Mouse (Mus musculus): ENCODE results near the gene Lrrc51. TPM values are rescaled to one million over a fixed set of nuclear protein-coding genes. Genes with fewer than 3 reads are reported as not detected.
A peak's percentile ranks its signal among the peaks of the same experiment; 100 is the strongest.

The Lrrc51 gene
- total RNA-seq, 2 experiments from 2014 or later, result 3.8 TPM; not detected in 1

DNA sequence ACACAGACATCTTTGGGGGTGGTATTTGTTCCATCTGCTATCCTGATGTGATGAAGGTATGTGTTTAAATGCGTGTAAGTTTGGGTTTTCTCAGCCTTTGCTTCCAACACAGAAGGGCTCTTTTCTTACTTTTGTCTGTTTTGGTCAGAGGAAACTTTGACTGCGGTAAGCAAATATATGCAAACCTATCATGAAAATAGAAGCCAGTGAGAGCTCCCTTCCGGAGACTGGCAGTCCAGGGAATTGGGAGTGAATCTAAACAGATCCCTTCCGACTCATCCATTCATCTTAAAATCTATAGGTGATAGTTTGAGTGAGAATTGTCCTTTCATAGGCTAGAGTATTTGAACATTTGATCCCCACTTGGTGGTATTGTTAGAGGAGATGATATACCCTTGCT is 45.2 kb downstream of the Lrrc51 start:
- no peak for ATAC-seq (replicated peaks; ENCODE audit: poor library complexity)

DNA sequence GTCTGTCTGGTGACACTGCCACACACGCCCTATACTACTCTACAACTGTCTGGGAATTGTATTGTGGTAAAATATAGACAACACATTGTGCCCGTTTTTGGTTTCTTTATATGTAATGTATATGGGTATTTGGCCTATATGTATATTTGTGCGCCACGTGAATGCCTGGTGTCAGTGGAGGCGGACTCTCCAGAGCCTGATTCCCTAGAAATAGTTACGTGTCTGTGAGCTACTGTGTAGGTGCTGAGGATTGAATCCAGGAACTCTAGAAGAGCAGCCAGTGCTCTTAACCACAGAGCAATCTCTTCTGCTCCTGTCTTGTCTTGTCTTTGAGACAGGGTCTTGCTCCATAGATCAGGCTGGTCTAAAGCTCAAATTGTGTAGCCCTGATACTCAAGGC is 47.4 kb downstream of the Lrrc51 start:
- ATAC-seq (replicated peaks; ENCODE audit: poor library complexity), result no peak

DNA sequence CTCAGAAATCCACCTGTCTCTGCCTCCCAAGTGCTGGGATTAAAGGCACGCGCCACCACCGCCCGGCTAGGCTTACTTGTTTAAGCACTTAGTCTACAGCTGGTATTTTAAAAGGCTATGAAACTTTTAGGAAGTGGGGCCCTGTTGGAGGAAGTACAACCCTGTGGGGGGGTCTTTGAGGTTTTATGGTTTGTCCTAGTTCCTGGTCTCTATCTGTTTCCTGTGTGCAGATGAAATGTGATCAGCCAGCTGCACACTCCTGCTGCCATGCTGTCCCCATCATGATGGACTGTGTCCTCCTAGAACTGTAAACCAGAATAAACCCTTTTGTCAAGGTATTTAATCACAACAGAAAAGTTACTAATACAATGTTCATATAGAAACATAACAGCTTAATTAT is 49.5 kb downstream of the Lrrc51 start:
- peak; percentile 50; the same call in 1 of the 2 replicates for ATAC-seq (replicated peaks; ENCODE audit: poor library complexity)

- ATAC-seq (replicated peaks; ENCODE audit: poor library complexity), result no peak
Observed at GRCm38 (mm10) chr7:101882413-101883154, 51.1 kb downstream of the Lrrc51 start.

DNA sequence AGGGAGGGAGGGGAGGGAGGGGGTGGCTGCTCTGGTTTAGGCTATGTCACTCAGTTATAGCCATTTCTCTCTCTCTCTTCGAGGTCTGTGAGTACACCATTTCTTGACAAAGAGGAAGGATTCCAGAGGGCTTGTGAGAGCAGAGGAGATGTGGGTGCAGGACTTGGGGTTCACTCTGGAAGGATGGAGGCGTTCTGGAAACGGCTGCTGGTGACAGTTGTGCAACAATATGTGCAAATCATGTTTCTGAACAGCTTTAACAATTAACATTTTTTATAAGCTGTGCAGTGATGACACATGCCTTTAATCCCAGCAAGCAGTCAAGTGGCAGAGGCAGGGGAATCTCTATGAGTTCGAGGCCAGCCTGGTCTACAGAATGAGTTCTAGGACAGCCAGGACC is 52.8 kb downstream of the Lrrc51 start:
- peak; percentile 26; the same call in 1 of the 2 replicates for ATAC-seq (replicated peaks; ENCODE audit: poor library complexity)

- no peak for ATAC-seq (replicated peaks; ENCODE audit: poor library complexity)
Observed at GRCm38 (mm10) chr7:101875978-101876377, 57.7 kb downstream of the Lrrc51 start.

- peak; percentile 57 for ATAC-seq (replicated peaks; ENCODE audit: poor library complexity)
Observed at GRCm38 (mm10) chr7:101871296-101871695, 62.4 kb downstream of the Lrrc51 start.

DNA sequence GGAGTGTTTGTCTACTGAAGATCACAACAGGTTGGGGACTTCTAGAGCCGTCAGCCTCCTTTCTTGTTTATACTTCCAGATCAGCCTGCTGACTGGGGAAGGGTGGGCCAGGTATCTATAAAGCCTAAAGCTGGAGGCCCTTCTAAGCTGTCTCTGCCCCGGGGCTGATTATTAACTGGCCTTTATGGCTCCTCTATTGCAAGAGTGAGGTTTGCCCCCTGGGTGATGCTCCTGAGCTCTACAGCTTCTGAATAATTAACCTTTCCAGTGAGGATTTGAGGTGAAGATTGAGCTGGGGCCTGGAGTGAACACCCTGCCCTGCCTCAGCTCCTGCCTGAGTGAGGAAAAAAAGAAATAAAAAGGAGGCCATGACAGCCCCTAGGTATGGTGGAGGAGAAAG is 63.1 kb downstream of the Lrrc51 start, which contains the start of gene Folr1:
Gene Folr1, minus strand, starts transcription at position 160 of the 400 bp plus-strand sequence.
- no peak for ATAC-seq (replicated peaks; ENCODE audit: poor library complexity)

GRCm38 (mm10) chr7:101869163-101869500 is 64.6 kb downstream of the Lrrc51 start:
- ATAC-seq (replicated peaks; ENCODE audit: poor library complexity), result no peak

- ATAC-seq (replicated peaks; ENCODE audit: poor library complexity), result peak; percentile 69
Observed at GRCm38 (mm10) chr7:101868241-101869162, 65.2 kb downstream of the Lrrc51 start.

DNA sequence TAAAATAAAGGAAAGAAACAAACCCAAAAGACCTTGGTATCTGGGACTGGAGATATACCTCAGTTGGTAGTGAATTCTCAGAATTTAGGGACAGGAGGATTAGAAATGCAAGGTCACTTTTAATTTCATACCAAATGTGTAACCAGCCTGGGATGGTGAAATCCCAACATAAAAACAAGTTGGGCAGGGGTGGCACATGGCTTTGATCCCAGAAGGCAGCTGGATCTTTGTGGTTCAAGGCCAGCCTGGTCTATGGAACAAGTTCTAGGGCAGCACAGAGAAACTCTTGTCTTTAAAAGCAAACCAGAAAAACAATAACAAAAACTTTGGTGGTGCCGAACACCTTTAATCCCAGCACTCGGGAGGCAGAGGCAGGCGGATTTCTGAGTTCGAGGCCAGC is 66.2 kb downstream of the Lrrc51 start:
- no peak for ATAC-seq (replicated peaks; ENCODE audit: poor library complexity)

- no peak for ATAC-seq (replicated peaks; ENCODE audit: poor library complexity)
Observed at GRCm38 (mm10) chr7:101866491-101867265, 67.0 kb downstream of the Lrrc51 start.

DNA sequence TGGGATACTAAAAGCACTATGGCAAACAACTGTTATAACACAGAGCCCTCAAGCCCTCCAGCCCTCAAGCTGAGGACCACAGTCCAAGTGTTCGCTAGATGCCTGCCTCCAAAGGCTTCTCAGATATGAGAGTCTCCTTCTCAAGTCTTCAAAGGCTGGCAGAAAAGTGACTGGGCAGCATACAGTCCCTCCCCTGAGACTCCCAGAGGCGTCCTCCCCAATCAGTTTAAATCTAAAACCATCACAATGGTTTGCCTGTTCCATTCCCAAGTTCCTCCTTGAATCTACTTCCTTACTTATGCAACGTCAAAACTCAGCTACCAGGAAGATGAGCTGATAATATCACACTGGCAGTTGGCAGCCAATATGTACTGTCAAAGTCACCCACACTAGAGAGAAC is 70.3 kb downstream of the Lrrc51 start, which contains the start of gene Anapc15:
Gene Anapc15, plus strand, starts transcription at position 301 of the 400 bp plus-strand sequence.
- ATAC-seq (replicated peaks; ENCODE audit: poor library complexity), result no peak

Other genes with a start within 250 kb of the Lrrc51 start
- gene Phox2a, start 115.6 kb downstream of the Lrrc51 start, total RNA-seq (2015), result not detected in 2 replicates
- not detected in 2 replicates for gene Phox2a, start 115.6 kb downstream of the Lrrc51 start, total RNA-seq (2017)
- gene Inppl1, start 95.7 kb downstream of the Lrrc51 start, total RNA-seq (2015), result 1.2 and 4.0 TPM in 2 replicates
- 1.6 and 4.6 TPM in 2 replicates for gene Inppl1, start 95.7 kb downstream of the Lrrc51 start, total RNA-seq (2017)
- gene Folr2, start 76.7 kb downstream of the Lrrc51 start, total RNA-seq (2015), result not detected in 2 replicates
- gene Folr2, start 76.7 kb downstream of the Lrrc51 start, total RNA-seq (2017), result not detected in 2 replicates
- gene Anapc15, start 70.2 kb downstream of the Lrrc51 start, total RNA-seq (2015), result 56.2 and 70.6 TPM in 2 replicates
- gene Anapc15, start 70.2 kb downstream of the Lrrc51 start, total RNA-seq (2017), result 98.6 and 132 TPM in 2 replicates
- gene Folr1, start 63.1 kb downstream of the Lrrc51 start, total RNA-seq (2015), result 0.74 and 1.9 TPM in 2 replicates
- 0.37 TPM in 1 of 2 replicates, not detected in the other for gene Folr1, start 63.1 kb downstream of the Lrrc51 start, total RNA-seq (2017)
- 74.7 and 91.8 TPM in 2 replicates for gene Lamtor1, start 28.0 kb downstream of the Lrrc51 start, total RNA-seq (2015)
- 75.0 and 75.7 TPM in 2 replicates for gene Lamtor1, start 28.0 kb downstream of the Lrrc51 start, total RNA-seq (2017)
- gene Tomt, start 27.5 kb downstream of the Lrrc51 start, total RNA-seq (2015), result 0.10 TPM in 1 of 2 replicates, not detected in the other
- gene Tomt, start 27.5 kb downstream of the Lrrc51 start, total RNA-seq (2017), result 0.07 TPM in 1 of 2 replicates, not detected in the other
- gene Numa1, start 216 bp upstream of the Lrrc51 start, total RNA-seq (2015), result 83.1 and 93.8 TPM in 2 replicates
- 156 and 190 TPM in 2 replicates for gene Numa1, start 216 bp upstream of the Lrrc51 start, total RNA-seq (2017)
- gene Il18bp, start 84.8 kb upstream of the Lrrc51 start, total RNA-seq (2015), result 3.1 and 7.6 TPM in 2 replicates
- gene Il18bp, start 84.8 kb upstream of the Lrrc51 start, total RNA-seq (2017), result 2.1 and 2.5 TPM in 2 replicates
- gene Rnf121, start 131.6 kb upstream of the Lrrc51 start, total RNA-seq (2015), result 11.3 and 12.2 TPM in 2 replicates
- 7.1 and 12.7 TPM in 2 replicates for gene Rnf121, start 131.6 kb upstream of the Lrrc51 start, total RNA-seq (2017)
- gene Xndc1, start 131.6 kb upstream of the Lrrc51 start, total RNA-seq (2015), result 17.6 and 19.7 TPM in 2 replicates
- 28.4 and 30.3 TPM in 2 replicates for gene Xndc1, start 131.6 kb upstream of the Lrrc51 start, total RNA-seq (2017)
- gene Xntrpc, start 131.8 kb upstream of the Lrrc51 start, total RNA-seq (2015), result 0.57 and 0.85 TPM in 2 replicates
- 0.34 and 0.92 TPM in 2 replicates for gene Xntrpc, start 131.8 kb upstream of the Lrrc51 start, total RNA-seq (2017)
- not detected in 2 replicates for gene Trpc2, start 149.2 kb upstream of the Lrrc51 start, total RNA-seq (2015)
- 0.24 TPM in 1 of 2 replicates, not detected in the other for gene Trpc2, start 149.2 kb upstream of the Lrrc51 start, total RNA-seq (2017)
- not detected in 2 replicates for gene Art1, start 167.8 kb upstream of the Lrrc51 start, total RNA-seq (2015)
- gene Art1, start 167.8 kb upstream of the Lrrc51 start, total RNA-seq (2017), result not detected in 2 replicates
- gene Art5, start 175.6 kb upstream of the Lrrc51 start, total RNA-seq (2015), result 0.12 TPM in 1 of 2 replicates, not detected in the other
- gene Art5, start 175.6 kb upstream of the Lrrc51 start, total RNA-seq (2017), result 0.17 and 0.20 TPM in 2 replicates
- not detected in 2 replicates for gene Chrna10, start 182.9 kb upstream of the Lrrc51 start, total RNA-seq (2015)
- not detected in 2 replicates for gene Chrna10, start 182.9 kb upstream of the Lrrc51 start, total RNA-seq (2017)